Mouse (Mus musculus) embryo, embryonic 10 days (tissue): ENCODE measurements around the gene Mettl7b.

Source experiments
- DNase-seq: peaks from one replicate; pipeline ENCODE4 v3.0.0-alpha.2; 2015; ENCODE audit warnings: low spot score

Mettl7b gene

DNA sequence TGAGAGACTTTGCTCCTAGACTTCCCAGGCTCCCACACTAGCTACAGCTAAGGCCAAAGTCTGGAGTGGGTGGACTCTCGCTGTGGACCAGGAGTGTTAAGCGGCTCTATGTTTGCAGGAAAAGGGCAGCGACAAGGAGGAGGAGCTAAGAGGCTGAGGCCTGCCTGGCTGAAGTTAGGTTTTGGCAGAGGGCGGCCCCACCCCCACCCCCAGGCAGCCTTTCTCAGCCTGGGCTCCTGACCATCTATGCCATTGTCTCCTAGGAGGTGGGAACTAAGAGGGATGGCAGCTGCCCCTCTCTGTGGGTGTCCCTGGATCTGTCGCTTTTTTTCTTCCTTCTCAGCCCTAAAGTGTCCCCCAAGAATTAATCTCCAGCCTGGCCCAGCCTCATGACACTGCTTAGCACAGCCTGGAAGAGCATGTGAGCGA, 41.6 kb downstream of the Mettl7b start:
- DNase-seq = peak; percentile 27

DNA sequence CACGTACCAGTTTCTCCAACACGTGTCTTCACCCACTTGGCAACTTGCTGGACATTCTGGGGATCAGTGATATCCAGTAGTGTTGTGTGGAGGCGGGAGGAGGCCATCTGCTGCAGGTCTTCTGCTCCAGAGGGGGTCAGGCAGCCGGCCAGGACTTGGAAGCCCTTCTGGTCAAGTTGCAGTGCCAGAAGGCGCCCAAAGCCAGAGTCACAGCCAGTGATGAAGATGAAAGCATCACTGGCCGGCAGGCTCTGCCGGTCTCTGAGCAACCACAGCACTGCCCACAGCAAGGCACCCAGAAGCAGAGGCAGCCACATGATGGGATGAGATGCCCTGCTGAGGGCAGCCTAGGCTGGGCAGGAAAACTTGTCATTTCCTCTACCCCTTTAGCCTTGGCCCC, 42.5 kb downstream of the Mettl7b start:
- DNase-seq = no peak

DNA sequence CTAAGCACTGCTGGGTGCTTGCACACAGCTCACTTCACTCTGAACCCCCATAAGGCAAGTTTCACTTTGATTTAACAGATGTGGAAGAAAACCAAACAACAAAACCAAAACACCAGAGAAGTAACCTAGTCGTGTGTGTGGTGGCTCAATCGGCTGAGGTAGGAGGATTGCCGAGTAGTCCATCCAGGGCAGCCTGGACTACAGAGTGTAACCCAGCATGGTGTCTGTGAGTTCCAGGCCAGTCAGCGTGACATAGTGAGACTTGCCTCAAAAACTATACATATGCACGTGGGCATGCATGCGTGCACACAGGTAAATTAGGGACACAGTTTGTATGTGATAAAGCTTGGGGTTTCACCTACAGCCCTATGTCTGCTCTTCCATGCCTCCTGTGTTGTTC, 43.4 kb downstream of the Mettl7b start:
- DNase-seq = no peak

DNA sequence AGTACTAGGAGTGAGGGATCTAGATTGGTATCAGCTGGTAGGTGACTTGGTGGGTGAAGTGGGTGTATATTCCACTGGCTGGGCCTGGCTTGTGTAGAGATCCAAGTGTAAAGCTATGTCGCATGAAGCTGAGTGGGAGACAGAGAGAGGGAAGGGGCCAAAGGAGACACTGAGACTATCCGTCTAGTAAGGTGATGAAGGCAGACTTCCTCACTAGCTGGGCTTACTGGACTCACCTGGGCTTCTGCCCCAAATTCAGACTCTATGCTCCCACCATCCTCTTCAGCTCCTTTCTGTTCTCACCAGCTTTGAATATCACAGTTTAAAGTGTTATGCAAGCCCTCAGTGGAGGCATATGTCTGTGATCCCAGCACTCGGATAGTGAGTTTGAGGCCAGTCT, 44.1 kb downstream of the Mettl7b start:
- DNase-seq = no peak

DNA sequence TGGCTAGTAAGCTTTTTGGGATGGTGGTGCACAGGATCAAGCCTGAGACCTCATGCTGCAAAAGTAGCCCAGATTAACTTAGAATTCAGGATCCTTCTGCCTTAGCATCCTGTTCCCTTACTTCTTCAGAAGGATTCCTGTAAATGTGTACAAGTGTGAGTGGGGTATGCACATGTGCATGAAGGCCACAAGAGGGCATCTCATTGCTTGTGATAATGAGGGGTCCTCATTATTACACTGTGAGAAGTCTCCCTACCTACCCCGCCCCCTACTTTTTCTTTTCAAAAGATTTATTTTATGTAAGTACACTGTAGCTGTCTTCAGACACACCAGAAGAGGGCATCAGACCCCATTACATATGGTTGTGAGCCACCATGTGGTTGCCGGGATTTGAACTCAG, 45.2 kb downstream of the Mettl7b start:
- no peak for DNase-seq

DNA sequence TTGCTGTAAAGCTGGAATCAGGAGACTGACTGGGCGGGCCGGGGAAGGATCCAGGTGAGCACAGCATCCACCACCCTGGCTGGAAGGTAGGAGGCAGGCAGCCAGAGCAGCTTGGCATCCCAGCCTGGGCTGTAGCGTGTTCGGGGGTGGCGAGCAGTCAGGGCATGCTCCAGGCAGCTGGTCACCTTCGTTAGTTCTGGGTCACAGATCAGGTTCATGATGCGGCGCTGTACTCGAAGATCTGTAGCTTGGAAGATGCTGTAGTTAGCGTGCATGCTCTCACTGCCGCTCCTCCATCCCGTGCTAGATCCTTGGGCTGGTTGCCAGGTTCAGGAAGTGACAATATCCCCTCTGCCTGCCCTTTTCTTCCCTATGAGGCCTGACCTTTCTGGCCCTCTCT, 47.1 kb downstream of the Mettl7b start:
- no peak for DNase-seq

DNA sequence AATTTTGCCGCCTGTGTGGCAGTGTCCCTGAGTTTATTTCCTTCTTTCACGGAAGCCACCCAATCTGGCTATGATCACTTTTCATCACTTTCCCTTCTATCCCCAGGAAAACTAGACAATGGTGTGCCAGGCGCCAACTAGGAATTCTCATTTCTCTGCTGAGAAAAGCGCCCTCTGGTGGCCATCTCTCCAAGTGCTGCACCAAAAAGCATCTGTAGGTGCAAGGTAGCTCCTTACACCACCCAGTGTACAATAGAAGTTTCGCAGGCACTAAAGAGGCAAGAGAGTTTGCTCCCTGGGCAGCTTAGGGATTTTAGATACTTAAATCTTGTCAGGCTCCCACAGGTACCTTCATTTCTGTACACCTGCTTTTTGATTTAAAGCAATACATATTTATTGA, 47.6 kb downstream of the Mettl7b start:
- DNase-seq = peak; percentile 90

DNA sequence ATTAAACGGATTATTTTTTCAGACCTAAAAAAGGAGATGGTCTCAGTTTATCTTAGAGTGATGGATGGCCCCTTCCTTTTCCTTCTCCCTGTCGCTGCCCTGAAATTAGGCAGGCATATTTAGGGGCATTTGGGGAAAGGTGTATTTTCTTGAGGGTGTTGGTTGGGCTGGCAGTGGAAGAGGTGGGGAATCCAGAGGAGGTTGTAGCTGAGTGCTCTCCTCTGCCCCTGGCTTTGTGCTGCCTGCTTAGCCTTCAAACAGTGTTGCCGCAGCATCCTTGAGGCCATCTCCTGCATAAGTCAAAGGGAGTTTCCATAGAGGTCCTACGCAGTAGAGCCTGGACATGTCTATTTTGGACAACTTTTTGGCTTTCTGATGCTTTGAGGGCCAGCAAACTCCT, 48.0 kb downstream of the Mettl7b start:
- no peak for DNase-seq

DNA sequence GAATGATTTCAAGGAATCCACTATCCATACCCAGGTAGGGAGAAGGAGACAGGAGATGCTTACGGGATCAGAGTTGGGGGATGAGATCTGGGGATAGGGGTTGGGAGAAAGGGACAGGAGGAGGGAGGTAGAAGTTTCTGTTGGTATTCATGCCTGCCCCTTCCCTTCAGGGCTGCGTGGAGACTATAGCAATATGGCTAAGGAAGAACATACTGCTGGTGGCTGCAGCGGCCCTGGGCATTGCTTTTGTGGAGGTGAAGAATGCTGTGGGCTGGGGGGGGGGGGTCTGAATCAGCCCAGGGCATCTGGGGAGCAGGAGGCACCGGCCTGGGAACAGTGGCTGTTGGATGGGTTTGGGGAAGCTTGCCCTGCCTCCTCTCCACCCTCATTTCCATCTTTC, 48.5 kb downstream of the Mettl7b start:
- DNase-seq = no peak

DNA sequence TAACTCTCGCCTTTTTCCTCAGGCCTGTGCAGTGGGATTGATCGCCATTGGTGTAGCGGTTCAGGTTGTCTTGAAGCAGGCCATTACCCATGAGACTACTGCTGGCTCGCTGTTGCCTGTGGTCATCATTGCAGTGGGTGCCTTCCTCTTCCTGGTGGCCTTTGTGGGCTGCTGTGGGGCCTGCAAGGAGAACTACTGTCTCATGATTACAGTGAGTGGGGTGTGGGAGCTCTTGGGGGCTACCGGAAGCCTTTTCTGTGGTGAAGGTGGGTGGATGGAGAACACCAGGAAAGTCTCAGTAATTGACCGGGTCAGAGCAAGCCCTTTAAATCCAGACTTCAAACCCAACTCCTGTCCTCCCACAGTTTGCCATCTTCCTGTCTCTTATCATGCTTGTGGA, 49.4 kb downstream of the Mettl7b start:
- DNase-seq = no peak

DNA sequence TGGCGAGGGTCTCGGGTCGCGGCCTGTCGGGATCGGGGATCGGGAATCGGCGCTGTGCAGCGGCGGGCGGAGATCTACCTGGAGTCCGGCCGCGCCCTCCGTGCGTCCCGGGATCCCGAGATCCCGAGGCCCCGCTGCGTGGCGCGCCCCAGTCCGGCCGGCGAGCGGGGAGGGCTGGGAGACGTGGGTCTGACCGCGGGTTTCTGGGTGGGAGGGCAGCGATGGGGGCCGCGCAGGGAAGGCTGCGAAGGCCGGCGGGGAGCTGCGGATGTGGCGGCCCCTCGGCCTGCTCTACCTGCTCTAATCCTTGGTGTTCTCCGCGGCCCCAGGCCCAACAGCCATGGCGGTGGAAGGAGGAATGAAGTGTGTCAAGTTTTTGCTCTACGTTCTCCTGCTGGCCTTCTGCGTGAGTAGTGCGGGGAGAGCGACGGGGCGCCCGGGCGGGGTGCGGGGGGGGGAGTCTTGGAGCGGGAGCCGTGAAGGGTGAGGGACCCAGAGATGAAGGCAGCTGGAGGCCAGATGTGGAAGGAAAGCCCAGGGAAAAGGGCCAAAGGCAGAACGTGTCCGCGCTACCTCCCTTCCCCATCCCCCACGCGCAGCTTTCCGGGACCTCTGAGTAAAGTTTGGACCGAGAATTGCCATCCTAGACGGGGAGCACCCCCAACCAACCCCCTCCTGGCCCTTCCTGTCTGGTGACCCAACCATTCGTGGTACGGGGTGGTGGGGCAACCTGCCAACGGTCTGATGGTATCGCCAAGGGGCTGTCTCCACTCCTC, 50.5 kb downstream of the Mettl7b start:
- DNase-seq = peak; percentile 61

DNA sequence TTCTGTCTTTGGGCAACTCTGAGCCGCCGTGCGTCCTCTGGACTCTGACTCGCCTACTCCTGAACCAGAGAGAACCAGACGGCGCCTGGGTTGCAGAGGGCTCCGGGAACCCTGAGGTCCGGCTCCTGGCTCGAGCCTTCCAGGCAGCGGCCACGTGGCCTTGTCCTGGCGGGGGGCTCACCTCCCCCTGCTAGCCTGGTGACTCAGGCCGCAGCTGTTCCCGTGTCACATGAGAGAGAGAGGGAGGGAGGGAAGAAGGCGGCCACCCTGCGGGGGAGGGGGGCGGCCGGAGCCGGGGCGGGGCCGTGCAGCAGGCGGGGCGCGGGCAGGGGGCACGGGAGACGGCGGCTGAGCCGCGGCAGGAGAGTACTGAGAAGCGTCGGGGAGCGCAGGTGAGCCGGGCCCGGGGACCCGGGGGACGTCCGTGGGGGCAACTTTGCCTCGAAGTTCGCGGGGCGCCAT, 51.2 kb downstream of the Mettl7b start:
- DNase-seq = peak; percentile 91

DNA sequence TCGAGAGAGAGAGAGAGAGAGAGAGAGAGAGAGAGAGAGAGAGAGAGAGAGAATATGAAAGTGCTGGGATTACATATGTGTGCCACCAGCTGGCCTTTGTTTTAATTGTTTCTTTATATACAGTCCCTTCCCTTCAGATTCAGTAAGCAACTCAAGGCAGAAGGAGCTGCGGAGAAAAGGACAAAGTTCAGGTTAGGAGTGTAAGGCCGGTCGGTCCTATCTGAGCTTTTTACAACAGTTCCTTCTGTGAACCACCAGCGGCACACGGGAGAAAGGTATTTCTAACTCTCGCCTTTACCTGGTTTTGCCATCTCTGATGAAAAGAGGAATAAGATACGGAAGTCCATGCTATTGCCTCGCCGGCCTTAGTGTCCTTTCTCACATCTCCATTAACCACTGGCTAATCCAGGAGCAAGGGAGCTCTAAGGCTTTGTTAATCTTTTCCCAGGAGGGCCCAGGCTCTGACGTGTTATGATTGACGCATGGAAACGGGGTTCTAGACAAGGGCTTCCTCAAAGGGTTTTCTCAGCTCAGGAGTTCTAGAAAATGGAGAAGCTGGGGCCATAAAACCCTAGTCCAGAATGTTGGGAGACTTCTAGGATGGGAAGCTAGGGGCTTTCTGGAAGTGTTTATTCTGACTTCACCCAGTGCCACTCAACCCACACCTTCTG, 51.9 kb downstream of the Mettl7b start:
- no peak for DNase-seq
